Mouse (Mus musculus): ENCODE data around the gene Ube2q1.
A peak's percentile ranks its signal among the peaks of the same experiment; 100 is the strongest.

DNA sequence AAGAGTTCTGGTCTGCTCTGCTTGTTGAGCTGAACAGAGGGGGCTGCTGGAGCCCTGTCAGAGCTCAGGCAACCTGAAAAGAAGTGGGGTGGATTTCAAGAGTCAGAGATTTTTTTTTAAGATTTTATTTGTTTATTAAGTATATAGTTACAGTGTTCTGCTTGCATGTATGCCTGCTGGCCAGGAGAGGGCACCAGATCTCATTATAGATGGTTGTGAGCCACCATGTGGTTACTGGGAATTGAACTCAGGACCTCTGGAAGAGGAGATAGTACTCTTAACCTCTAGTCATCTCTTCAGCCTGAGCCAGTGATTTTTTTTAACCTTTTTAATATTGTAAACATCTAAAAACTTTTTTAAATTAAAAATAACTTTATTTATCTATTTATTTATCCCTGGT, 37.4 kb downstream of the Ube2q1 start:
- TF ChIP-seq POLR2A (IDR thresholded peaks at IDR 0.05; ENCODE audit: extremely low read depth, insufficient read depth, low read length) (no peak), CTCF (IDR thresholded peaks at IDR 0.05; ENCODE audit: low read depth, low read length) (0 out of 2 replicates have a peak, but pooled peaks have one; percentile 8)

Measured in liver, adult 2 months (tissue).